Mouse (Mus musculus) lung, postnatal 25 days (tissue): ENCODE measurements at regions not wholly inside any gene's neighbourhood (a gene's known extent, or its start where the extent isn't known, plus 50 kb on each side); places are given as distances from the start of the nearest gene placed in this dataset.

Experiments used
- DNase-seq: peaks from one replicate; pipeline ENCODE4 v3.0.0; 2022; ENCODE audit warnings: low spot score

DNA sequence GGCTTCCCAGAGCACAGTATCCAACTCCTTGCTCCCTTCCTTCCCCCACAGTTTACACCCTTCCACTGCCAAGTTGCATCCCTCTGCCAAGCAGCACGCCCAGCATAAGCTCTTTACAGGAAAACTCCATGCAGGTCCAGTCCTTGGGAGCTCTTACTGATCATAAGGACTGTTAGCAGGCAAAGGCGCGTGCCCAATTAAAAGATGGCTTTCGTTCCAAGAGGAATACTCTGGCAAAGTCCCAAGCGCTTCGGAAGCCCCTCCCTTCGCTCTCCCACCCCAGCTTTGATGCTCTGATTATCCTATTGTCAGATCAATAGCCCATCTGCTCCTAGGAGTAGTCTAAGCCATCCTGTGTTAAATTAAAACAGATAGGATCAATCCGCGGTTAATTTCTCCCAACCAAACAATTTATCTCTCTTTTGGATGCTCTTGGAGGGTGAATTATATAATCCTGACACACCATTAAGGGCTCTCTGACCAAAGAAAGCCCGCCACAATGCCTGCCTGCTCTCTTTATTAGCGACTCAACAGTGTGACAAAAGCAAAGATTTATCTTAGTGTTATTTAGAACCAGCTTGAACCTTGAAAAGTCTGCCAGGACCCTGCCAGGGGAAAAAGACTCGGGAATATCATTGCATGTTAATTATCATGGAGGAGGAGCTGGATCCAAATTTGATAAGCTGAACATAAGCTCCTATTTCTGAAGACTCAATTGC, 312.5 kb downstream of the Gsdmc2 start:
- DNase-seq: no peak

DNA sequence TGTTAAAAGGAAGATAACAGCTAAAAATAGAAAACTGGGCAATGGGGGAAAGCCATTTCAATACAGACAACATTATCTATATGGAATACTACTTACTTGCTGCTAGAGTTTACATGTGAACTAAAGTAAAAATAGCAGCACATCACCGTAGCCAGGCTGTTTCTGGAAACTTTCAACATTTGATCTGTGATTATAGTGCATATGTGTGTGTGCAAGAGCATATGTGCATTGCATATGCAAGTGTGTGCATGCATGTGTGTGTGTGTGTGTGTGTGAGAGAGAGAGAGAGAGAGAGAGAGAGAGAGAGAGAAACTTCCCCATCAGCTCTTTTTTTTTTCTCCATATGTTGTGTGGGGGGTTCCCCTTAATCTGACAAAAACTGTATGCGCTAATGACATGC, 317.7 kb downstream of the Gsdmc2 start:
- DNase-seq: no peak

DNA sequence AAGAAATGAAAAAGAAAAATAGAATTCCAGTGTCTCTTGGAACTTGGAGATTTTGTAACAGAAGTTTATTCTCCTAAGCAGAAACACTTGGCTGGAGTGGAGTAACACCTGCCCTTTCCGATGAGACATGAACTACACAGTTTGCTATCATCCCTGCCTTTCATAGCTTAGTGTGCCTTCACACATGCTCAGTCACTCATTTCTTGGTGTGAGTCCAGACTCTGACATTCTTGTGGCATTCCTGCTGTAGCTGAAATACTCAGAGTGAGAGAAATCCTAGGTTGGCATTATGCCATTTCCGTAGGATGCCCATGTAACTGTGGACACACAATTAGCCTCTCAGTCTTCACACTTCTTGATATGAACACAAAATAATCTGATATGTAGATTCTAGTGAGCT, 318.2 kb downstream of the Gsdmc2 start:
- no peak for DNase-seq

DNA sequence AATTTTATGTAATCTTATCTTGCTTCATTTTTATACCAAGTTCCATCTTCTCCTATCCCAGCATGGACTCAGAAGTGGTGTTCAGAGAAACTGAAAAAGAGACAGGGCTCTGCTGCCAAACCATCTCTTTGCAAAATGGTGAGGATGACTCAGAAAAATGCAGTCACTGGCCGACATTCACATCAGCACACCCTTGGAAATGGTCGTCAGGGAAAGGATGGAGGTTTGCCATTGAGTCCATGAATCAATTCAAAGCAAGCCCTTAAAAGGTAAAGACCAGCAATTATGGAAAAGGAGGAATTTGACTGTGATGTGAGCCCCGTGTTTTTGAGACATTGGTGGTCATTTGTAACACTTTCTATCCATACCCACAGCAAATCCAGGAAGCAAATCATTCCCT, 327.7 kb downstream of the Gsdmc2 start:
- DNase-seq: no peak

DNA sequence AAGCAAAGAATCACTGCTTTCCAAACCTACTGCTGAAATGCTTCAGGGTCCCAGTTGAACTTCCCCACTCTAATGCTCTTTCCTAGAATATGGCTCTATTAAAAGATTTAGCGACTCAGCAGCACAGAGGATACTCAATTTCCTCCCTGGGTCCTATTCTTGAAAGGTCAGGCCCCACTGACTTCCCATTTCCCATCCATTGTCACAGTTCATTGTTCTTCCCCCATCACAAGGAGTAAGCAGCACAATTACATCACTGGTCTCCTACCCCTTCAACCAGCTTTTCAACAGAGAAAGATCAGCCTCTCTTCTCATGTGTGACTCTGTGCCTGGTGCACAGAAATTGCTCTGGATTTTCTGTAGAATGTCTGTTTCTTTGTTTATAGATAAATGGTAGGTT, 344.5 kb downstream of the Gsdmc2 start:
- peak; percentile 4 for DNase-seq

DNA sequence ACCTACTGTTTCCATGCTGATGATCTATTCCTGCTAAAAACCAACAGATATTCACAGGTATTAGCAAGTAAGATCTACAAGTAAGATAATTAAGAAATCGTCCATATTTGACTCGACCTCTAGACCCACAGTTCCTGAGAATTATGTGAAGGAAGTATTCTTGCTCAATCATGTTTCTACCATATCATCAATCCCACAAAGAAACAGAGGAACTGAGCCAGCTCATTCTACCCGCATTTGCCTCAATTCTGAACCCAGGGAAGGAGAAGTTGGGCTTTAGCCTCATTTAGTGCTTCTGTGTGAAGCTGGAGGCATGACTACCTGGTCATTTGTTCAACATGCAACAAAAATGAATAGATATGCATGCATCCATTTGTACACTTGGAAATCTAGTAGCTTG, 346.5 kb downstream of the Gsdmc2 start:
- DNase-seq: peak; percentile 11

DNA sequence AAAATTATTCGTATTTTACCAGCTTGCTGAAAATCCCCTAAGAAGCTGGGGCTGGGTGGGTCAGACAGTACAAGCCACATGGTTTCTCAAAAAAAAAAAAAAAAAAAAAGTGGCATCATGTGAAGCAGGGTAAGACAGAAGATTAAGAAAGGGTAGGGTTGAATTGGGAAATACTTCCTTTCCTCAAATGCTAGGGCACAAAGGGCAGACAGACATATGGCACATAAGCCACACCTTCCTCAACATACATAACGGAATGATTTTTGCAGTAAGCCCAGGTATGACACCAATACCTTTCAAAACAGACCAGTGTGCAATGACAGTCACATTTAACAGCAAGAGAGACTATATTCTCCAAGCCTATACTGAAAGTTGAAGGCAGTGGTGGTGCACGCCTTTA, 347.8 kb downstream of the Gsdmc2 start:
- peak; percentile 5 for DNase-seq

DNA sequence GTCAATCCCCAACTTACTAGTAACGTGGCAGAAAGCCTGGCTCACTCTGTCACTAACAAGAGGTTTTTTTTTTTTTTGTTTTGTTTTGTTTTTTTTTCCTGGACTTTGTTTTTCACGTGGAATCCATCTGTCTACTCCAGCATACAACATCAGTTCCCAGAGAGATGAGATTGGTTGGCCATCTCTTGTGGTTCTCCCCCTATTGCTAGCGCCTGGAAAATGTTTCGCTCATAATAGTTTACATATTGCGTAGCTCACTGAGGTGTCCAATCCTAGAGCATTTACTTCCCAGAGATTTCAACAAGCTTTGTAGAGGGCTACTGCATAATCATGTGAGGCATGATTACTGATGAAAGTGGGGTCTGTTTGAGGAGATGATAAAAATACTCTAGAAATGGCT, 360.1 kb downstream of the Gsdmc2 start:
- no peak for DNase-seq

DNA sequence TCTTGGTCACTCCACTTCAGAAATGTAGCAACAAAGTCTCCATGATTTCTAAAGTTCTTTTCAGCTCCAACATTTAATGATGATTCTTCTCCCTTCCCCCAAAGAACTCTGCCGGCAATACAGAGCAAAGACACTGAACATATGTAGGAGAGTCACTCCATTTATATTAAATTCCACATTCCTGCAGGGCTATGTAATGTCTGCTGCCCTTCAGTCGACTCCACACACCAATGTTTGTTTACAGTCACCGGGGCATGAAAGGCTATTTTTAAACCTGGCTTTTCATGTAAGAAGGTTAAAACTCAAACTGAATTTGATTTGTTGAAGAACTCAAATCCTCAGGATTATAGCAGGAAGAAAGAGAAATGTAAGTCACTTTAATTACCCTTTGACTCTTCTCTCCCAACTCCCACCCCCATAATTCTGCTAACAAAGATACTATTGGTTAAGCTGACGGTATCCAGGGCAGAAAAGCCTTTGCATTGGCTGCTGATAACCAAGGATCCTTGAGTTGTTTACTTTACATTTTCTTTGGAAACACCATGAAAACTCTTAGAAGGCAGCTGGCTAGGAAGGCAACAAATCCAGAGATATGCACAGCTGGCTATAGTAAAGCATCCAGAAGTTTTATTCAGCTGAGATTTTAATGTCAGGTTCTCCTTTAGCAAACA, 360.6 kb downstream of the Gsdmc2 start:
- no peak for DNase-seq

DNA sequence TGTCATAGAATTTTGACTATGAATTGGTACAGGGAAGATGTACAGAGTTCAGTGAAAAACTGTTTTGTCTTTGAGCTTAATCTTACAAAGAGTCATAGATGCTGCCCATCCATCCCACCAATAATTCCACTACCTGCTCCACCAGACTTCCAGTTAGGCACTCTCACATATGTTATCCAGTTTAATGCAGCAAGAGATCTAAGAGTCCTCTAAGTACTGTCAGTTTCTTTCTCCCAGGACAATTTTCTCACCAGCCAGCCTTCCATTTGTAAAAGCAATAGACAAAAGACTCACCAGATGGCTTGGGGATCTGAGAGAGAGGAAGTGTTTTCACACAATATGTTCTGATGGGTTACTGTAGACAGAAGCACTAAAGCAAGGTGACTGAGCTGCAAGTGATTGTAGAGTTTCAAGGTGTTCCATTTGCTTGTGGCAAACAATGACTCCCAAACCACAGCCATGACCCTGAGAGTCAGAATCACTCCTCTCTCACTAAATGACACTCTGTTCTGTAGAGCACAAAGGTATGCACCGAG, 365.6 kb downstream of the Gsdmc2 start:
- no peak for DNase-seq

DNA sequence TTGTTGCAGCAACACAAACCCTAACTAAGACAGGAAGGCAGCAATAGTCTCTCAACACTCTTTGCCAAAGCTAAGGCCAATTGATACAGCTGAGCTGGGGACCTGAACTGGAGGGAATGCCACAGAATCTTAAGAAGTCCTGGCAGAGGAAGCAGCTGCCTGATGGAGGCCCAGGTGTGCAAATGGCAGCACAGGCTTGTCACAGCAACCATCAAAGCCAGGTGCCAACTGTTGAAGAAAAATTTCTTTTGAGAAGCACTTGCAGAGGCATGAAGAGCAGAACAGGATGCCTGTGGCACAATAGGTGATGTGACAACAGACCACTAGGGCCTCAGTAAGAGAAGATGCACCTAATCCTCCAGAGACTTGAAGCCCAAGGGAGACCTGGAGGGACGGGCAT, 378.1 kb downstream of the Gsdmc2 start:
- DNase-seq: no peak

DNA sequence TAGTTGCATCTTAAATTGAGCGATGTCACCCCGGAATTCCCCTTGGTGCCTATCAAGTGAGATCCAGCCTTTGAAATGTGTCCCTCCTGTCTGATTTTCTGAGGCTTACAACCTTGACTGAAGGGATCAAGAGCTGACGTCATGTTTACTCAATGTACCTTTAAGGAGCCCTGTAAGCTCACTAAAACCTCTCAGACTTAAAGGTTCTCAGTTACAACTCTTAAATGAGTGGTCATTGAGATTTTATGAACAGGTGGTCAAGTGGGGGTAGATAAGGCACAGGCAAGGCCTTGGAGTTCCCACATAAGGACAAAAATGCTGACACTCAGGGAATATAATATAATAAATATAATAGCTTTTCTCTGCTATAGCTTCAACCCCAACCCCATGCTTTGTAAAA, 392.4 kb downstream of the Gsdmc2 start:
- no peak for DNase-seq

DNA sequence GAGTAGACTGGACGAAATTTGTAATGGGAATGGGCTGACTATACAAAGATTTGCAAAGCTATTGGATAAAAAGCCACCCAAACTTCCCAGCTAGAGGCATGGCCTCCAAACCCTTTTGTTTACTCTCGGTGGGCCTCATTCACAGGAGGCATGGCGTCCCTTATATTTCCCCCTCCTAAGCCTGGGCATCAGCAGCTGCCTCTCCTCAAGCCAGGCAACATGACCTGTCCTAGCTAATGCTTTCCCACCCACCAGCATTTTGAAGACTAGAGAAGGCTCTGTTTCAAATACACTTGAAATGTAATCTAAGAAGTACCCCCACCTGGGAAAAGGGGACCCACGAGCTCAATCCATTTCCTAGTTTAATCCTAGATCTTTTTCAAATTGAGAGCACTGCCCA, 398.7 kb downstream of the Gsdmc2 start:
- DNase-seq: no peak

DNA sequence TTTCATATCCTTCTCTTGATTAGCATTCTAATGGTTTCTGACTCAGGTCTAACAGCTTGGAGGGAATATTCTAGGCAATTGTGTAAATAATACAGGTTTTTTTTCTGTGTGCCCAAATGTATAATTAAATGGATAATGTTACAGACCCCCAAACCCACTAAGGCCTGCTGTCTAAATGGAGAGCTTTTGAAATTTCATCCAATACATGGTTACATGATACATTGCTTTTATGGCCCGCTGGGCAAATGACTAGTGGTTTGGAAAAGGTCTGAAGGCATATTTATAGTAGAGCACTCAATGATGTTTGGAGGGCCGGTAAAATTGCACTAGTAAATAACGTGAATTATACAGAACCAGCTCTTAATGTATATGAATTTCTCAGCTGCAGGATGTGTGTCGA, 400.0 kb downstream of the Gsdmc2 start:
- no peak for DNase-seq

DNA sequence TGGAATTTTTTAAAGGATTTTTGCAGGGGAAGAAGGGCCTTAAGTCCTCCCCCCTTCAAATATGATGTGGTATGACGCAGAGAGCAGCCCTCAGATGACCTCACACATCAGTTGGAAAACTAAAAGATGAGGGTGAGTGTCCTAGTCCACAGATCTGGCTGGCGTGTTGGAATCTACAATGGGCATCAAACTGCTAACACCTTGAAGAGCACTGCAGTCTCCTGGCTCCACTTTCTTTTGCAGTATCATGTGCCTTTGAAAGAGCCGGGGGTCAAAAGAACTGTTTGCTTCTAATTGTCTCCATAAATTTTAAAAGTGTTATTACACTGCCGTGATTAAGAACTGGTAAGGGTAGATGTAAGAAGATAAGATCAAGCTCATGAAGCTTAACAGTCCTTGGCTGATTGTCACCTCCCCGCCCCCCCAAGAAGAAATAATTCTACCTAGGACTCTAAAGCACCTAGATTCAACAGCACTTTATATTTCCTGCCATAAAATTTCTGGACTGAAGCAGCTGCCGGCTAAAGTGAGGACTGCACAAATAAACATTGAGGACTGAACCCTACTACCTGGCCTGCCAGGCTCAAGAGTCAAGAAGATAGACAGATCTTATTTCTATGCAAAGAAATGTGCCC, 402.7 kb downstream of the Gsdmc2 start:
- DNase-seq: no peak

DNA sequence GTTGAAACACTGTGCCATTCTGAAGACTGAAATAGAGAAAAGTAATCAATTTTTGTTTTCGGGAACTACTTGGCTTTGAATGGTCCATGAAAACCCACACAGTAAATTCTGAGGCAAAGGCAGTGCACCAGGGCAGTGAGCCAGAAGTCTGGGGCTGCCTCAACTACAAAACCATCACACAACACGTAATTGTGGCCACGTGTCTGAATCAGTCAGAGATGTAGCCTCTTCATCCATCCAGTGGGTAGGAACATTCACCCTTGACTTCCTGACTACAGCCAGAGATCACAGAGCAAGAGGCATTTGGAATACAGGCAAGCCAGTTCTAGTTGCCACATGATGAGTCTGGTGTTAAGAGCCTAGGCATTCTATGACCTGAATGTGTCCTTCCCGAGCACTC, 432.3 kb downstream of the Gsdmc2 start:
- DNase-seq: no peak

DNA sequence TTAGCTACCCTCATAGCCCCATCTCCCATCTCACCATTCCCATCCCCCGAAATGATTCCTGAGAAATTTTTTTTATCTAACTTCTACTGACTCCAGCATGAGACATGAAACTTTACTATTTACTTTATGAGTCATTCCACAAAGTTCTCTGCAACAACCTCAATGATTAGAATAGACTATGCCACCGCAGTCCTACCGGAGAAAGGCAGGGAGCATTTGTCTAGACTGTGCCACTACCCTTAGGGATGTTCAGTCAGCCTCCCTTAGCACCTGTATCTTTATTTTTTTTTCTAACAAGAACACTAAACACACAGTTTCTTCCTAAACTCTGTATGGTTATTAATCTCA, 433.2 kb downstream of the Gsdmc2 start:
- no peak for DNase-seq

DNA sequence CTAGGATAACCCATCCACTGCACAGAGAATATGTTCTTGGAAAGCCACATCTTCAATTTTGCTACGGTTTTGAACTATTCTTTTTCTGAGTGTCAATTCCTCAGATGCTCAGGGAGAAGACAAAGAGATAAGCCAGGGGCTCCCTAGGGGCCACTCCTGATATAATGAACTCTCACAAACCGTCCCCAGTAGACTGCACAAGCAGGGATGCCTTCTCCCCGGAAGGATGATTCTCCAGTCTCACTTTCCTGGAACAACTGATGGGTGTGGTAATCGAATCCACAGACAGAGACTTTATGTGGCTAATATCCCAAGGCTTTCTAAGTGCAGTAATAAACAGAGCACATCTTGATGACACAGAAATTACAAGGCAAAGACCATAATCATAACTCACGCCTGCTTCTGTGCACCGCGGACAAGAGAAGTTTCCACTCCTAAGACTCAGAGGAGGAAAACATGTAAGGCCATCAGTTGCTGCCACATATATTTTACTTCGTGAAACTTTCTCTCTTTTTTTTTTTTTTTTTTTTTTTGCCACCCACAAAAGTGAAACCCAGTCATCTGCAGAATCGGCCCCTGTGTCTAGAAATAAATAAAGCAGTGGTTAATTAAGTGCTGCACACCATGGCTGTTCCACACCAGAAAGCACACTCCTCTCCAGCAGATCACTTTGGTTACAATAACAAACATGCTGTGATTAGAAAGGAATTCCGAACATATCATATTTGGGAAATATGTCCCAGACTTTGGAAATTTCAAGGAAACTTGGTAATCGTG, 433.8 kb downstream of the Gsdmc2 start:
- no peak for DNase-seq

DNA sequence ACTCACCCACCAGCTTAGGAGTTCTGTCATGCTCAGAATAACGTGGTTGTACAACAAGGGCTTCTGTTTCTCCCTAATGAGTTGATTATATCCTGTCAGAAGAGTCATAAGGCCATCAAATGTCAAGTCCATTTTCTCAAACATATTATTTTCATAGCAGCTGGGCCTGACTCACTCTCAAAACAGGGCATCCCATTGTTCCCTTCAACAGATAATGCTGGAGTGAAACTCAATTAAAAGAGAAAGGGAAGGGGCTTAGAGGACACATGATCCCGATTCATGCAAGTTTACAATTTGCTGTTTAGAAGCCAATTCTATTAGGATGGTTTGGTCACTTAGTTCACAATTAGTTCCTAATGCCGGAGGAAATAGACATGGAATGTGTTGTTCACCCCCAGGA, 444.5 kb downstream of the Gsdmc2 start:
- DNase-seq: no peak

DNA sequence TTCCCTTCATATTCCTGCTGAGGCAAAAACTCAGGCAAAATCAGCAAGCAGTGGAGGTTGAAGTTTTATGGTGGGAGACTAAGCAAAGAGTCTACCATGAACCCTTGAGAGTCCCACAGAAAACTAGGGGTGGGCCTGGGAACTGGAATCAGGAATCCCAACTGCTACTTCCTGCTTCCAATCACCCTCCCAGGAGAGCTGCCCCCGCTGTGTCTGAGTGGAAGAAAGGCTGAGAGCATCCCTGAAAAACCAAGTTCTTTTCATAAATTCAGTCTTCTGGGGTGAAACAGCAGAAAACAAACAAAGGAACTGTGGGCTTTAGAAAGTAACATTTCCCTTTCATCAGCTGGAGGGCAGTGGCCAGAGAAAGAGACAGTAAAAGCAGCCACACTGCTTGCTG, 445.0 kb downstream of the Gsdmc2 start:
- no peak for DNase-seq

DNA sequence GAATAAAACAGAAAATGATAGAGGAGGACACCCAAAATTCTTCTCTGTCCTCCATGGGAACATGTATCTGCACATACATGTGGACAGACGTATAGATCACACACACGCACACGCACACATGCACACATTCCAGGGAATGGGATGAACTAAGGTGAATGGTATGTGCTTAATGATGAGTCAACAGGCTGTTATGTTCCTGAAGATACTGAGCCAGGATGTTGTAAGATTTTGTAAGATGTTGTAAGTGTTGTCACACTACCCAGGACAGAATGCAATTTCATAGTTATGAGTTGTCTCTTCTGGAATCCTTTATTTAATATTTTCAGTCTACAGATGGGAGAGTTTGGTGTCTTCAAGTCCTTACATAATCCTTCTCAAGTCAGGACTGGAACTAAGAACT, 447.5 kb downstream of the Gsdmc2 start:
- no peak for DNase-seq

DNA sequence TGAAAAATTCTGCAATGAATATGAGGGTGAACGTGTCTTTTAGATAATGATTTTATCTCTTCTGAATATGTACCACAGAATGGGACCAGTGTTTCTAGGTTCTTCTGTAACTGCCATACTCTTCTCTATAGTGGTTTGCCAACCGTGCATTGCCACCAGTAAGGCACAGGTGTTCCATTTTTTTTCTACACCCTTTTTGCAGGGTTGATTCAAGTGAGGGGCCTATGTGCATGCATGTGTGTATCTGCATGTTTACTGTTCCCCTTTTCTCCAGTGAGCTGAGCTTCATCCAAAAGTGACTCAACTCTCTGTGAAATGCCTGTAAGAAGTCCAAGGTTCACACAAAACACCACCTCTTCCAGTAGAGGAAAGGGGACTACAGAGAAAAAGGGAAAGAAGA, 467.7 kb downstream of the Gsdmc2 start:
- no peak for DNase-seq
